Mouse (Mus musculus) stomach, embryonic 14.5 days (tissue): ENCODE measurements at regions not wholly inside any gene's neighbourhood (a gene's known extent, or its start where the extent isn't known, plus 50 kb on each side); places are given as distances from the start of the nearest gene placed in this dataset.

Experiments used
- ATAC-seq: fragments of 200-750 bp; cut with Nextera tagmentation; 2 replicates; pipeline ENCODE4 v1.8.0; 2017; ENCODE audit warnings: low read depth, moderate TSS enrichment; ENCODE audit not compliant: insufficient number of reproducible peaks, insufficient read depth, low FRiP score
- H3K27ac ChIP-seq: fragments of 300-500 bp; sonication (generic); 2 replicates; pipeline ENCODE4 v1.5.1; 2014; ENCODE audit warnings: mild to moderate bottlenecking, low read length, moderate library complexity, mixed read lengths
- H3K27me3 ChIP-seq: fragments of 300-500 bp; sonication (generic); 2 replicates; pipeline ENCODE4 v1.6.1; 2014; ENCODE audit warnings: low read length, control low read depth, mixed read lengths; ENCODE audit not compliant: control insufficient read depth, insufficient read depth
- H3K36me3 ChIP-seq: fragments of 300-500 bp; sonication (generic); 2 replicates; pipeline ENCODE4 v1.6.1; 2014; ENCODE audit warnings: mild to moderate bottlenecking, control low read depth, low read length, moderate library complexity, mixed read lengths; ENCODE audit not compliant: control insufficient read depth, insufficient read depth
- H3K4me1 ChIP-seq: fragments of 300-500 bp; sonication (generic); 2 replicates; pipeline ENCODE4 v1.6.1; 2014; ENCODE audit warnings: low read length, control low read depth, mixed read lengths; ENCODE audit not compliant: control insufficient read depth, insufficient read depth
- H3K4me2 ChIP-seq: fragments of 300-500 bp; sonication (generic); replicated peaks from 2 replicates; pipeline ENCODE4 v1.6.1; 2014; ENCODE audit warnings: low read depth, low read length, control low read depth
- H3K4me3 ChIP-seq: fragments of 300-500 bp; sonication (generic); 2 replicates; pipeline ENCODE4 v1.5.1; 2014; ENCODE audit warnings: low read depth, low read length, control low read depth
- H3K9ac ChIP-seq: fragments of 300-500 bp; sonication (generic); replicated peaks from 2 replicates; pipeline ENCODE4 v1.6.1; 2014; ENCODE audit warnings: low read depth, mild to moderate bottlenecking, control low read depth, low read length, moderate library complexity, mixed read lengths
- H3K9me3 ChIP-seq: fragments of 300-500 bp; sonication (generic); 2 replicates; pipeline ENCODE4 v1.6.1; 2016; ENCODE audit warnings: low read depth, low read length, control low read depth; ENCODE audit not compliant: control insufficient read depth
- WGBS: fragments of 180-500 bp; shearing (Covaris S2); extraction: QIAGEN DNeasy Blood & Tissue Kit; methylation state at CpG from one replicate; pipeline ENCODE4 v1.1.7; 2014; 5-methylcytosine and 5-hydroxymethylcytosine counted together

GRCm38 (mm10) chr3:126011269-126011668 lies 72.8 kb upstream of the Ugt8a start:
- Histone ChIP-seq H3K36me3 (no peaks in the 10 kb centered on the region), H3K4me1 (no peaks in the 10 kb centered on the region), H3K4me3 (no peak overlapping the region), H3K9me3 (no peaks in the 10 kb centered on the region), H3K9ac (no peak overlapping the region), H3K4me2 (no peak overlapping the region), H3K27ac (no peak overlapping the region), H3K27me3 (no peaks in the 10 kb centered on the region)
- no peak for ATAC-seq

- no peak overlapping the region for H3K4me3 ChIP-seq
- H3K4me1 ChIP-seq, result no peaks in the 10 kb centered on the region
- no peak overlapping the region for H3K9ac ChIP-seq
- H3K9me3 ChIP-seq, result no peaks in the 10 kb centered on the region
- ATAC-seq, result no peak
- no peak overlapping the region for H3K27ac ChIP-seq
- no peak overlapping the region for H3K4me2 ChIP-seq
- 82% methylated on average over 4 of the region's 4 CpGs for WGBS
- no peaks in the 10 kb centered on the region for H3K27me3 ChIP-seq
- no peaks in the 10 kb centered on the region for H3K36me3 ChIP-seq
Observed at GRCm38 (mm10) chr3:126016166-126016565, 77.7 kb upstream of the Ugt8a start.

- Histone ChIP-seq H3K27ac (no peak overlapping the region), H3K4me2 (no peak overlapping the region), H3K9ac (no peak overlapping the region), H3K9me3 (no peaks in the 10 kb centered on the region), H3K36me3 (no peaks in the 10 kb centered on the region), H3K27me3 (no peaks in the 10 kb centered on the region), H3K4me3 (no peak overlapping the region), H3K4me1 (no peaks in the 10 kb centered on the region)
- 8% methylated on average over 3 of the region's 3 CpGs for WGBS
- peak; percentile 85 for ATAC-seq
Observed at GRCm38 (mm10) chr3:126044327-126044726, 105.9 kb upstream of the Ugt8a start.

GRCm38 (mm10) chr3:126044861-126045260 lies 106.4 kb upstream of the Ugt8a start:
- no peak for ATAC-seq
- Histone ChIP-seq H3K9ac (no peak overlapping the region), H3K4me1 (no peaks in the 10 kb centered on the region), H3K4me3 (no peak overlapping the region), H3K4me2 (no peak overlapping the region), H3K36me3 (no peaks in the 10 kb centered on the region), H3K27ac (no peak overlapping the region), H3K9me3 (no peaks in the 10 kb centered on the region), H3K27me3 (no peaks in the 10 kb centered on the region)
- 18% methylated on average over 2 of the region's 2 CpGs for WGBS

GRCm38 (mm10) chr3:126045992-126046786 lies 107.8 kb upstream of the Ugt8a start:
- 45% methylated on average over 9 of the region's 9 CpGs for WGBS
- ATAC-seq, result no peak
- H3K4me2 ChIP-seq, result no peak overlapping the region
- H3K4me1 ChIP-seq, result no peaks in the 10 kb centered on the region
- H3K36me3 ChIP-seq, result no peaks in the 10 kb centered on the region
- H3K9me3 ChIP-seq, result no peaks in the 10 kb centered on the region
- no peak overlapping the region for H3K27ac ChIP-seq
- no peak overlapping the region for H3K9ac ChIP-seq
- no peaks in the 10 kb centered on the region for H3K27me3 ChIP-seq
- no peak overlapping the region for H3K4me3 ChIP-seq

GRCm38 (mm10) chr3:126058585-126058984 lies 120.2 kb upstream of the Ugt8a start:
- ATAC-seq, result no peak
- no peak overlapping the region for H3K4me3 ChIP-seq
- H3K9ac ChIP-seq, result no peak overlapping the region
- H3K4me2 ChIP-seq, result no peak overlapping the region
- no peaks in the 10 kb centered on the region for H3K9me3 ChIP-seq
- H3K36me3 ChIP-seq, result no peaks in the 10 kb centered on the region
- H3K27me3 ChIP-seq, result no peaks in the 10 kb centered on the region
- H3K4me1 ChIP-seq, result no peaks in the 10 kb centered on the region
- H3K27ac ChIP-seq, result no peak overlapping the region

GRCm38 (mm10) chr3:126105086-126105485 lies 166.7 kb upstream of the Ugt8a start:
- no peak for ATAC-seq
- Histone ChIP-seq H3K9ac (no peak overlapping the region), H3K4me1 (no peaks in the 10 kb centered on the region), H3K4me2 (no peak overlapping the region), H3K27me3 (no peaks in the 10 kb centered on the region), H3K27ac (no peak overlapping the region), H3K36me3 (no peaks in the 10 kb centered on the region), H3K9me3 (no peaks in the 10 kb centered on the region), H3K4me3 (no peak overlapping the region)
- WGBS, result 88% methylated on average over 2 of the region's 2 CpGs

- Histone ChIP-seq H3K4me2 (no peak overlapping the region), H3K27me3 (no peaks in the 10 kb centered on the region), H3K27ac (no peak overlapping the region), H3K9me3 (no peaks in the 10 kb centered on the region), H3K4me3 (no peak overlapping the region), H3K9ac (no peak overlapping the region), H3K36me3 (no peaks in the 10 kb centered on the region), H3K4me1 (no peaks in the 10 kb centered on the region)
- 78% methylated on average over 6 of the region's 6 CpGs for WGBS
- ATAC-seq, result no peak
Observed at GRCm38 (mm10) chr3:126109371-126109770, 171.0 kb upstream of the Ugt8a start.

GRCm38 (mm10) chr3:126117849-126118248 lies 179.4 kb upstream of the Ugt8a start:
- ATAC-seq, result no peak
- no peaks in the 10 kb centered on the region for H3K9me3 ChIP-seq
- no peaks in the 10 kb centered on the region for H3K27me3 ChIP-seq
- no peaks in the 10 kb centered on the region for H3K36me3 ChIP-seq
- whole genome bisulfite sequencing, result 48% methylated on average over 2 of the region's 2 CpGs
- no peak overlapping the region for H3K27ac ChIP-seq
- no peak overlapping the region for H3K4me2 ChIP-seq
- no peaks in the 10 kb centered on the region for H3K4me1 ChIP-seq
- no peak overlapping the region for H3K4me3 ChIP-seq
- H3K9ac ChIP-seq, result no peak overlapping the region
